23 mouse cellular contexts compared by ENCODE assay signal in genomic region chrX:101952436-101952835, GRCm38 (mm10).
A peak's percentile ranks its signal among the peaks of the same experiment; 100 is the strongest.
DNase-seq lines count a peak whose midpoint lies in the region; ATAC-seq and TF ChIP-seq lines count a peak whose summit lies in the region.
"Had no signal": no experiment of that assay in that cellular context is flagged by ENCODE, and none has a peak within 500 bp of the region (broad histone marks: within the 10 kb centered on the region; RNA-seq: fewer than 3 reads in every experiment).

No protein-coding gene starts in this region.

- no peaks in the 10 kb centered on the region for H3K9me3 ChIP-seq in kidney, embryonic 16.5 days (ENCODE audit: low read length)
- H3K9me3 ChIP-seq in liver, postnatal 0 days (ENCODE audit: low read length), result no peaks in the 10 kb centered on the region
- H3K9me3 ChIP-seq: embryonic facial prominence, embryonic 10.5 days; embryonic facial prominence, embryonic 12.5 days; forebrain, embryonic 13.5 days; forebrain, embryonic 15.5 days; G1E had no signal

- no peak overlapping the region for H3K4me3 ChIP-seq in kidney, adult 2 months (ENCODE audit: insufficient read depth, low read depth, low read length)
- H3K4me3 ChIP-seq in kidney, embryonic 16.5 days (ENCODE audit: low read length), result no peak overlapping the region
- no peak overlapping the region for H3K4me3 ChIP-seq in liver, postnatal 0 days (ENCODE audit: low read depth, low read length)
- H3K4me3 ChIP-seq: embryonic facial prominence, embryonic 10.5 days; embryonic facial prominence, embryonic 12.5 days; forebrain, embryonic 13.5 days; forebrain, embryonic 15.5 days had no signal

- H3K4me2 ChIP-seq in kidney, embryonic 16.5 days (replicated peaks; ENCODE audit: low read depth, low read length), result no peak overlapping the region
- H3K4me2 ChIP-seq in liver, postnatal 0 days (ENCODE audit: low read depth, low read length), result no peak overlapping the region
- H3K4me2 ChIP-seq: embryonic facial prominence, embryonic 12.5 days; forebrain, embryonic 13.5 days; forebrain, embryonic 15.5 days had no signal

- no peak for TF ChIP-seq POLR2A in kidney, adult 2 months (IDR thresholded peaks at IDR 0.05; ENCODE audit: low read depth, low read length)

- no peaks in the 10 kb centered on the region for H3K36me3 ChIP-seq in kidney, adult 2 months (ENCODE audit: control insufficient read depth, insufficient read depth, low read length)
- H3K36me3 ChIP-seq in kidney, embryonic 16.5 days (ENCODE audit: insufficient read depth, low read length), result no peaks in the 10 kb centered on the region
- H3K36me3 ChIP-seq in liver, postnatal 0 days (replicated peaks; ENCODE audit: insufficient read depth, low read length), result no peaks in the 10 kb centered on the region
- H3K36me3 ChIP-seq: embryonic facial prominence, embryonic 10.5 days; embryonic facial prominence, embryonic 12.5 days; forebrain, embryonic 15.5 days; G1E had no signal

- H3K27ac ChIP-seq in kidney, adult 2 months (ENCODE audit: insufficient read depth, low read depth, low read length), result no peak overlapping the region
- no peak overlapping the region for H3K27ac ChIP-seq in kidney, embryonic 16.5 days (ENCODE audit: low read length)
- H3K27ac ChIP-seq in liver, postnatal 0 days (ENCODE audit: low read depth), result 0 out of 2 replicates have a peak overlapping the region, but pooled peaks have one; percentile 51
- H3K27ac ChIP-seq: embryonic facial prominence, embryonic 10.5 days; embryonic facial prominence, embryonic 12.5 days; forebrain, embryonic 13.5 days; forebrain, embryonic 15.5 days had no signal

- peaks cover 14% of the 10 kb centered on the region; the same call in 1 of the 2 replicates for H3K4me1 ChIP-seq in kidney, adult 2 months (ENCODE audit: control insufficient read depth, insufficient read depth, low read length)
- peaks cover 9% of the 10 kb centered on the region for H3K4me1 ChIP-seq in kidney, embryonic 16.5 days (ENCODE audit: insufficient read depth, low read length)
- H3K4me1 ChIP-seq in liver, postnatal 0 days (ENCODE audit: insufficient read depth), result no peaks in the 10 kb centered on the region
- H3K4me1 ChIP-seq: embryonic facial prominence, embryonic 12.5 days; forebrain, embryonic 15.5 days had no signal

- no peaks in the 10 kb centered on the region for H3K27me3 ChIP-seq in kidney, adult 2 months (replicated peaks; ENCODE audit: control insufficient read depth, insufficient read depth, low read length)
- H3K27me3 ChIP-seq in kidney, embryonic 16.5 days (ENCODE audit: insufficient read depth, low read length), result peaks cover 39% of the 10 kb centered on the region
- peaks cover 4% of the 10 kb centered on the region; the same call in 1 of the 2 replicates for H3K27me3 ChIP-seq in liver, postnatal 0 days (ENCODE audit: insufficient read depth, low read length)
- H3K27me3 ChIP-seq: CH12.LX had no signal

- WGBS in kidney, adult 2 months, result 53% methylated on average over 6 of the region's 6 CpGs
- WGBS in kidney, embryonic 16.5 days, result 70% methylated on average over 6 of the region's 6 CpGs
- WGBS in liver, postnatal 0 days (ENCODE audit: insufficient replicate concordance), result 64% methylated on average over 6 of the region's 6 CpGs

- TF ChIP-seq CTCF in kidney, adult 2 months (conservative IDR thresholded peaks at IDR 0.05; ENCODE audit: insufficient read depth, insufficient read length, low read depth, low read length), result no peak
- no peak for TF ChIP-seq CTCF in liver, postnatal 0 days (IDR thresholded peaks at IDR 0.05; ENCODE audit: low read depth)

- peak; percentile 63 for DNase-seq in kidney, adult 2 months
- DNase-seq in kidney, postnatal 36 days, result peak; percentile 9 to 38
- DNase-seq in kidney, postnatal 10 days, result no peak
- no peak for DNase-seq in liver, postnatal 0 days
- DNase-seq in liver, result no peak
- DNase-seq: adrenal gland, adult 8-10 months; adrenal gland, postnatal 14 days; B cell, adult 2 months; cerebellum, adult 11-12 months; cerebellum, adult 2 months; cerebellum, adult 9-10 months; cerebellum, postnatal 10 days; cerebellum, postnatal 25 days had no signal

- ATAC-seq in kidney, embryonic 16.5 days (ENCODE audit: low FRiP score, low TSS enrichment), result no peak
- ATAC-seq in liver, postnatal 0 days, result no peak
- ATAC-seq: activated CD4-positive, CD25-positive, alpha-beta regulatory T cell, adult 4 months; CD4-positive, CD25-positive, alpha-beta regulatory T cell, adult 4 months; forebrain, embryonic 13.5 days; forebrain, embryonic 15.5 days; Patski had no signal

- H3K9ac ChIP-seq in kidney, embryonic 16.5 days (replicated peaks; ENCODE audit: low read length), result no peak overlapping the region
- no peak overlapping the region for H3K9ac ChIP-seq in liver, postnatal 0 days (replicated peaks)
- H3K9ac ChIP-seq: embryonic facial prominence, embryonic 12.5 days; forebrain, embryonic 13.5 days; forebrain, embryonic 15.5 days had no signal

- no peak for TF ChIP-seq EP300 in liver, postnatal 0 days (IDR thresholded peaks at IDR 0.05; ENCODE audit: low read depth)

Comparison
In these comparisons a context has a peak if more than half of its experiments do, and no peak if none do; other contexts are left out.
1. DNase-seq: peak in kidney, adult 2 months (single experiment) and kidney, postnatal 36 days (2 of 2); none in kidney, postnatal 10 days (single experiment), liver, postnatal 0 days (single experiment) and liver (single experiment).